Mouse (Mus musculus): Measurements from ENCODE around the gene Cox5a.

Gene Cox5a

DNA sequence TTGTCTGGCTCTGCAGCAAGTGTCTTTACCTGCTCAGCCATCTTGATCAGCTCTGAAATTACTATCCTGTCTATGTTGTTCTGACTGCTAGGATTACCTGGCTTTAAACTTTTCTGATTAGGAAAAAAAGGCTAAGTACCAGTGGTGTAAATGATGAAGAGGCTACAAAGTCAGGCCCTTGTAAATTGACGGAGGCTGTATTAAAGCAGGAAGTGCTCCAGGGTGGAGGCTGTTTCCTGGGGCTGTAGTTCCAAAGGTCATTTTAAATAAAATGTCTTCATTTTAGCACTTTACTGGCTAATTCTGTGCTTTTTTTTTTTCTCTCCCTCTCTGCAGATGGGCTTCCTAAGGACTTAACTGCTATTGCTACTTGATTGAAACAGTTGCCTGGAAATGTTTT lies 10.9 kb downstream of the Cox5a start:
- DNase-seq = no peak

DNA sequence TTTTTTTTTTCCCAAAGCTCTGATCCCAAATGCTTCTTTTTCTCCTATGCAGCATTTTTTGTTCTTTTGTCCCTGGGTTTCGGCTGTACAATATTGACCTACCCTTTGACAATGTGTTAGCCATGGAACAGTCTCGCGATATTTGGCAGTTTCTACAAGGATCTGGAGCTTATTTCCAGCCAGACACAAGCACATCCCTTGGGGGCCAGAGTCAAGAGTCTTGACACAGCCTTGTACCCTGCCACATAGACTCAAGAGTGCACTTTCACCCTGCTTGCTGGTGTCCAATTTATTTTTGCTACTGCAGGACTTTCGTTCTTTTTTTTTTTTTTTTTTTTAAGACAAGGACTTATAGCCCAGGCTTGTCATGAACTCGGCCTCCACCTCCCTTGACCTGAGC lies 15.3 kb downstream of the Cox5a start:
- DNase-seq = no peak

DNA sequence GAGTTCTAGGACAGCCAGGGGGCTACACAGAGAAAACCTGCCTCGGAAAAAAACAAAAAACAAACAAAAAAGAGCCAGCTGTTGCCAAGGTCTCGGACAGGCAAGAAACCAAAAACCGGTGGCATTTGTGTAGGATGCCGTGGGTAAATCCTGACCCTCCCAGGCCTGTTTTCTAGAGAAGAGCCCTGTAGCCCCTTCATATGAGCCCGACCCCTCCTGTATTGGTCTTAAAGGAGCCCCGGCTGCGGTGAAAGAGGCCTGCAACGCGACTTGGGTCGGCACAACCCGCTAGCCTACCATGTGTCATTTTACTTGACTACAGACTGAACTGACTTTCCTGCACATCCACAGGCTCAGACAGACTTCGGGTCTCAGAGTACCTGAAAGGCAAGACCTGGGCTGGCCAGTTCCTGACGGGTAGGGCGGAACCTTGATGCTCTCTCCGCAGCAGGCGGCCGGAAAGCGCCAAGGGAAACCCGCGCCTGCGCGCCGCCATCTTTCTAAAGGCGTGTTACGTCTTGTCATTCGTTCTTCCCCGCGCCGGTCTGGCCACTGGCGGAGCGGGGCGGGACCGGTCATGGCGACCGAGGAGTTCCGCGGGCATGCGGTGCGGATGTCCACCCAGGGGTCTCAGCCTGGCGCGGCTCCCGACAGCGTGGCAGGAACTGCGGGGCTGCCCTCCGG lies 16.1 kb downstream of the Cox5a start, which contains the start of gene Fam219b:
TSS of gene Fam219b (plus strand) at position 485 of the 684 bp plus-strand sequence.
- DNase-seq = peak; percentile 88

DNA sequence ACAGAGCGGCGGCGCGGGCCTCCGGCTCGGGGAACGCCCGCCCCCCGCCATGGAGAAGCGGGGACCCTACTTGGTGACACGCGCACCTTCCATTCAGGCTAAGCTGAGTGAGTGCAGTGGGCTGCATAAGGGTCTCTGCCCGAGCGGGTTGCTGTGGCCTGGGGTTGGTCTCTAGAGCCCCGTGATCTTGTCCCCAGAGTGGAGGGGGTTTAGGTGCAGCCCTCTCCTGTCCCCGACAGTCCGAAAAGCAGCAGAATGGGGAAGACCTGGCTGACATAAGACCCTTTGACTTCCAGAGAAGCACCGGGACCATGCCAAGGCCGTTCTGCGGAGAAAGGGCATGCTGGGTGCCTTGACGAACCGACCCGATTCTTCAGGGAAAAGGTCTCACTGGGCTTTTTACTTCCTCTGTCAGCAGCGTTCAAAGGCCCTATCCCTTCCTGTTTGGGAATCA lies 16.7 kb downstream of the Cox5a start:
- no peak for DNase-seq

DNA sequence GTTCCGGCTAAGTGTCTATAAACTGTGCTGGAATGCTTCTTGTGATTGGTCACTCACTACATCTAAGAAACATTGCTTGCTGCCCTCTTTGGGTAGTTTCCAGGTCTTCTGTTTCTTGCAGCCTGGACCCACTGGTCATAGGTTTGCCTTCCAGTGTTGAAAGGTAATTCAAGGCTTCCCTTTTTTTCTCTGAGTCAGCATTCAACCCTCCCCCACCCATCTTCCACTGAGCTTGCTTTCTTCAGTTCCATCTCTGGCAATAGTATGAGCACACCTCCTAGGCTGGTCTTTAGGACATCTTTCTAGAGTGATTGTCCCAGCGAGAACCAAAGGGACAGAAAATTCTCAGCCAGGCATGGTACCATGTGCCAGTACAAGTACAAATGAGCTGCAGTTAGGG lies 18.5 kb downstream of the Cox5a start:
- no peak for DNase-seq

DNA sequence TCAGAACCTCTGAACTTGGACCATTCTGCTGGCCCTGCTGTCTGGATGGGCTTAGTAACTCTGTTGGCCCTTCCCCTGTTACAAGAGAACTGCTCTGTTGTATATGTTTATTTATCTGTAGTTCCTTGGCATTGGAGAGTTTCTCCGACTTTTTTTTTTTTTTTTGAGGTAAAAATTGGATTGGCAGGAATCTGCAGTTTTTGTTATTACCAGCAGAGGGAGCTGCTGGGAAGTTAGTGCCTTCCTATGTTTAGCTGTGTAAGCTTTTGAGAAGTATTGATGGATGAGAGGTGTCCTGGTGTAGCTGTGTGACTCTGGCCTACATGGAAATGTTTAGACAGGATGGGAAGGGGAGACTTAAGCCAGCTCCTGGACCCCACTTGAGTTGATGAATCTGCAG lies 20.2 kb downstream of the Cox5a start:
- DNase-seq = peak; percentile 54

DNA sequence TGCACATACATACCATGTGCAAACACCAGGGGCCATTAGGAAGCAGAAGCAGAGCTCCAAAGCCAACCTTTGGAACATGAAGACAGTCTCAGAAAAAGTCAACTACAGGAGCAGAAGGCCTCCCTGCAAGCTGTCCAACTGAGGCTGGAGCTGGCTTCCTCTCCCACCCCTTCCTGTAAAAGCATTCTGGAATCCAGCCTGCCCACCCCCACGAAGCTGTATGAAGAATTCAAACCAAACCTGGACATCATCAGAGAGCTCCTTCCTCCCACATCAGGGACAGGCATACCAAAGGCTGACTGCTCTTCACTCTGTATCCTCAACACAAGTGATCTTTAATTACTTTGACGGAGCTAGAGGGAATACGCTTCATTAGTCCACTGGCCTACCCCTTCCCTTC lies 22.9 kb downstream of the Cox5a start:
- no peak for DNase-seq

DNA sequence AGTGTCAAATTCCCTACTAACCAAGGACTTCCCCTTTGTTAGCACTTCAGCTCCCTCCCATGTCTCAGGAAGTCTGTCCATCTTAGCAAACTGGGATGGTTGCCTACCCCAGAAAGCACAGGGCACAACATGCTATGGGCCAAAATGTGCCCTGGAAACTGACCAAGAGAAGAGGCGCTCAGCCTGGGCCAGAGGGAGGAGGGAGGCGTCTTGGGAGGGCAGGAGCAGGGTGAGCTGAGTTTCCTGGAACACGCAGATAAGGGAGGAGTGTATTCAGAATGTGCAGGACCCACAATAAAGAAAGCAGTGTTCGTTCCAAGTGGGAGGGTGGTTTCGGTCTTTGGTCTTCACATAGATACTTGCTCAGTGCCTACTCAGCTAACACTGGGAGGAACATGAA lies 26.2 kb downstream of the Cox5a start:
- DNase-seq = no peak

DNA sequence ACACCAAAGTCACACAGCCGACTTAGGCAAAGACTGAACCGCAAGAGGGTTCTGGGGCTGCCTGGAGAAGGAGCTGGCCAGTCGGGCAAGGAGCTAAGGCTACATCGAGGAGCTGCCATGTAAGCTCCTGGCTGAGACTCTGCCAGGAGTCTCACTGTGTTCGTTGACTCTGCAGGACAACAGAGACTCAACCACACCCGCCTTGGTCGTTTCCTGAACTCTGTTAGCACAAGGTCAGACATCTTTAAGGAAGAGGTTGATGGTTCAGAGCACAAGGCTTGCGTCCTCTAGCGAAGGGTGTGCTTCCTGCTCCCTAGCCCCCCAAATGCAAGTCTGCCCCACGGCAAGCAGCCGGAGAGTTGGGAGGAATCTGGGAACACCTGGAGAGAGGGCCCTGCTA lies 26.8 kb downstream of the Cox5a start:
- DNase-seq = no peak

DNA sequence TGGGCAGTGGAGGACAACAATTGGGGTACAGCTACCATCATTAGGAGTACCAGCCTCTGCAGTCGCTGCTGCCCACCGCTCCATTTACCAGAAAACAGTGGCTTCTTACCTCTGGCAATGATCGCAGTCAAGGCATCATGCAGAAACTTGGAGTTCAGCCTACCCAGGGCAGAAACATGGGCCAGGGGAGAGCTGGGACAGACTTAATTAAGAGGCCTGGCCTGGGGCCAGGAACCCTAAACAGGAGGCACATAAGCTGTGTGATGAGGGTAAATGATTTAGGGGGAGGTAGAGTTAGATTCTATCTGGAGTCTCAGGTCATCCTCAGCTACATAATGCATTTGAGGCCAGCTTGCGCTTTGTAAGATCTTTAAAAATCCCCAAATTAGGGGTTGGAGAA lies 28.1 kb downstream of the Cox5a start:
- DNase-seq = no peak

DNA sequence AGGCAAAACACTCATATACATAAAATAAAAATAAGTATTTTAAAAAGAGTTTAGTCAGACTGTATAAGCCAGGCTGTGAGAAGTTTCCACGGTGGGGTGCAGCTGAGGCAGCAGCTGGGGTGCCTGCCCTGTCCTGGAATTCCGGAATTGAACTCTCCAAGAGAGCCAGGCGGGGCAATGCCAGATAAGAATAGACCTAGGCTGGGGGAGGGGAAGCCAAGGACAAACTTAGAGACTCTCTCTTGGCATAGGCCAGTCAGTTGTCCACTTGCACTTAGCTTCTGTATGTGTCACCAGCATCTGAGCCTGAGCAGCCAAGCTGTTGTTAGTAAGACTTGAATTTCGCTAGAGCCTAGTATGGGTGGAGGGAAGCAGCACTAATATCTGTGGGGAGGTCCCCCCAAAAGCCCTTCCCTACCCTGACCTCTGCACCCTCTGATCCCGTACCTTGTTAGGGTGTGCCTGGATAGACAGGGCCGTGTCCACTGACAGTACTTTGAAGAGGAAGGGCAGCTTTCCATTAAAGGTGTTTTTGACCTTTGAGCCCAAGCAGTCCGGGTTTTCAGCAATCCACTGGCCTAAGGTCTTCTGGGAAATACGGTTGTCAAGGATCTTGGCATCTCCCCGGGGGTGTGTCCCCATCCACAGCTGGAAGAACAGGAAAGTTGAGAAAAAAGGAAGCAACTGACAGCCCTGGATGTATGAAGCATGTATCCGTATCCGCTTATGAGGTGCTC lies 29.2 kb downstream of the Cox5a start:
- no peak for DNase-seq

DNA sequence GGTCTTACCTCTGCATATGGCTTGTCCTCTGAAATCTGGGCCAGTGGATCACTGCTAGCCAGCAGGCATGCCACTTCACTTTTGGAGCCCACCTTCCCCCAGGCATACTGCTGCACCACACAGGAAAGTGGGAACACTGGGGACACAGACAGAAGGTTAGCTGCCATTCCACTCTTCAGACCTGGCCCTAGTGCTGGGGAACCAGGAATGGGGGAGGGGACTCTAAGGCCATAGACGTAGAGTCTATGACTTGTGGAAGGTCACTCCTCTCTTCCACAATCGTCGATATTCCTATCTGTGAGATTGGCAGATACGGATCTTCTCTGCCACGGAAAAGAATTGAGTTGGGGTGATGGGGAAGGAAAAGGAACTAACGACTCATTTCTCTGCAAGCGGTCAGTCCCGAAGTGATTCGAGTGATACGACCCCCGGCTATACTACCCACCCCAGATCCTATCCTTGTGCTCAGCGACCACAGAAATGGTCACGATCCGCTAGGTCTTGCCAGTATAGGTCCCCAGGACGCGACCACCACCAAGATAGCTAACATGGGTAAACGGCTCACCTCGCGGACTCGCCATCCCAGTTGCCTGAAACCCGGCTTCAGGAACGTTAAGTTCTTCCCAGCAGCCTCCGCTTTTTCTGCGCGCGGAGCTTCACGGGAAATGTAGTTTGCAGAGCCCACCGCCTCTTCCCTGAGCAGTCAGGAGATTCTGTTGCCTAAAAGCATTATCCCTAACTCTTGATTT lies 31.2 kb downstream of the Cox5a start, which contains the start of gene Mpi:
TSS of gene Mpi (minus strand) at position 625 of the 749 bp plus-strand sequence.
- peak; percentile 66 for DNase-seq

DNA sequence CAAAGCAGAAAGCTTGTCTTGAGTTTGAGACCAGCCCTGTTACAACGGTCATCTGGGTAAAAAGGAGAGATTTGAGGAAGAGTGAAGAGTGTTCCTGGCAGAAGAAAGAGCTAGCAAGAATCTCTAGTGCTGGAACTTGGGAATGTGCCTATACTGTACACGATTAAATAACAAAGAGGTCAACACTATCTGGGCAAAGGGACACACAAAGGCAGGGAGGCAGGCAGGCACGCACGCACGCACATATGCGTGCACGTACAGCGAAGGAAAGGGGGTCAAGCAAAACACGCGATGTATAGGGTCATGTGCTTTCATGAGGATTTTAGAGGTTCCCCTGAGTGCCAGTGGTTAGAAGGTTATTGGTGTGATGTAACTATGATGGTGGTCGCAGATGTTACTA lies 32.0 kb downstream of the Cox5a start:
- no peak for DNase-seq

DNA sequence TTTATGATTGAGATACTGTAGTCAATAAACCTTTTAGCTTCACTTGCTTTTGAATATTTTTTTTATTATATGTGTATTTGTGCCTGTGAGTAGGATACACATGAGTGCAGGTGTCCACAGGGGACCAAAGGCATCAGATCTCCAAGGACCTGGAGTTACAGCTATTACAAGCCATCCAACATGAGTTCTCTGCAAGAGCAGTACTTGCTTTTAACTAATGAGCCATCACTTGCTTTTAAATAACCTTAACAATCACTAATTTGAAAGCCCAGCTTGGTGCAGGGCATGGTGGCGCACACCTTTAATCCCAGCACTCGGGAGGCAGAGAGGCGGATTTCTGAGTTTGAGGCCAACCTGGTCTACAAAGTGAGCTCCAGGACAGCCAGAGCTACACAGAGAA lies 33.7 kb downstream of the Cox5a start:
- no peak for DNase-seq

DNA sequence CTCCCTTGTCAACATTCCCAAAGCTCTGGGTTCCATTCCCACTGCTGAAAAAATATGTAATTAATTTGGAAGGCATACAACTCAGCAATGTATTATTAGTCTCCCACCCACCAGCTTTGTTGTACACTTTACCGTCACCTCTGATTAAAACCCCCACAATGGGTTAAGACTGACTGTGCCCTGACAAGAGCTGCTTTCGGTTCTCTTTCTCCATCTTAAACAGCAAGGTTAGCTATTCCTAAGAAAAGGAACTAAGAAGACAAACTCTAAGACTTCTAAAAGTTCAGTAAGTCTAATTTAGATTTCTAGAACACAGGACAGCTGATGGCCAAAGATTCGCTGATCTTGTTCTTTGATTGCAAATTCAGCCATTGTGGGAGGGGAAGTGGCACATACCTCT lies 36.1 kb downstream of the Cox5a start:
- DNase-seq = no peak

DNA sequence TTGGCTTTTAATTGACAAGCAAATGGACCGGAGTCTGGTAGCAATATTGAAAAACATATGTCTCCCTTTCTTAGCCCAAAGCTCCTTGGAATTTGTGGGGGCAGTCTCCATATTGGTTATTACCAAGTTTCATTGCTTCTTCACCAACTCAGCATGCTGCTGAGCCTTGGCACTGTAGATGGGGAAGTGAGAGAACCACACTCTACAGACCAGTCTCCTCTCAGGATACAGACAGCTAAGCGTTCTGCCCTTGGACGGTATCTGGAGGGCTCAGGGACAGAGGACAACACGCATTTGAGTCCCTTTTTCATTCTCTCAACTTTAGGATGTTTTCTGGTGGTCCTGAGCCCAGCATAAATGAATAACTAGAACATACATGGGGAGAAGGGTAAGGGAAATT lies 37.6 kb downstream of the Cox5a start:
- DNase-seq = no peak

DNA sequence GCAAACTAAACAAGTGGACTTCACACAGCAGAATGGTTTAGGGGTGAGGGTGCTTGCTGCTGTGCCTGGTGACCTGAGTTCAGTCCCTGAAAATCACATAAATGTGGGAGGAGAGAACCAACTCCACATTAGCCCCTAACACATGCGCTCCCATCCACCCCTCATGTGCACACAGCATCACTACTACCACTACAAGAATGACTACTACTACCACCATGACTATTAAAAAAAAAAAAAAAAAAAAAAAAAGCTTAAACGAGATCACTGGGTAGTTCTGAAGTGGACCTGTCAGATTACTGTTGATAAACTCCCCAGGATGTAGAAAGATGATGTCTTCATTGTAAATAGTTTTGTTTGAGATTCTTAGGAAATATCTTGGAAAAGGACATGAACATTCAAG lies 38.5 kb downstream of the Cox5a start:
- DNase-seq = no peak

DNA sequence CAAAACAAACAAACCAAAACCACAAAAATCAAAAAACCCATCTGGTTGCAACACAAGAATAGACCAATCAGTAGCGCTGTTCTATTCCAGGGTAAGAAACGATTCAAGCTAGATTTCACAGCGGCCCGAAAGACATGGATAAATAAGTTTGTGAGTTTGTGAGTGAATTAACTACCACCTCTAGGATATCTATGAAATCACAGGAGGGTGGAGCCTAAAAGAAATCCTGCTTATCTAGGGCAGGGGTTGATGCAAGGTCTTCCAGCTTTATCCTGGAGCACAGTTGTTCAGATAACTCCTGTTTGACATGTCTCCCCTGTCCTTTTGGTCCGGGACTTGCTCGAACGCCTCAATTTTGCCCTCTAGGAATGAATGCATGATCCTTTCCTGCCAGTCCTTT lies 39.2 kb downstream of the Cox5a start:
- DNase-seq = no peak

DNA sequence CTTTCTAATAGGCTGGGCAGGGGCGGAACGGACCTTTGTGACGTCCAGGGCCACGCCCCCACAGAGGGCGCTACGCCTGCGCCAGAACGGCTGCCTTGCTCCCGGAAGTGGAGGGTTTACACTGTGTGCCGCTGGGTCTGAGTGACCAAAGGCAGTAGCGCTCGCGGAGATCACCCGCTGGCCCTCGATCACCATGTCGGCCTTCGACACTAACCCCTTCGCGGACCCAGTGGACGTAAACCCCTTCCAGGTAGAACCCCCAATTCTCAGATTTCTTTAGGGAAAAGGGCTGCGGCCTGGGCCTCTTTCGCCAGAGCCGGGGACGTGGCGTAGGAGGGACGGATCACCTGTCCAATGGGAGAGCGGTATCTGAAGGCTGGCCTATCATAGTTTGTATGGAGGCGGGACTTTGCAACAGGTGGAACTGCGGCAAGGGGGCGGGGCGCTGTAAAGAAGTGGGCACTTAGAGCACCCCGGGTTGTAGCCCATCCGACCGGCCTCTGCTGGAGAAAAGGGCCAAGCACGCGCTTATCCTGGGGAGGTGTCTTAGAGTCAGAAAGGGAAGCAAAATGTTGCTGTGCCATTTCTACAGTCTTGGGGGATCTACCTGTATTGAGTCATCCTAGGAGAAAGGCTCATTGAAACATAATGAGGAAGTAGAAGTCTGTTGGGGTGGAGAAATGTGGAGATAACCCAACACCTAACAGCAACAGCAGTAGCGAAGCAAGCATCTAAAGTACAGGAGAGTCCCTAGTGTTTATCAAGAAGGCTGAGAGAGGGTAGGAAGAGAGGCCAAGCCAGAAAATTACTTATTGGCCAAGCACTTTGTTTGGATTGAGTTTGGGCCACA lies 40.0 kb downstream of the Cox5a start, which contains the start of gene Scamp2:
TSS of gene Scamp2 (plus strand) at position 83 of the 850 bp plus-strand sequence.
- DNase-seq = peak; percentile 96

DNA sequence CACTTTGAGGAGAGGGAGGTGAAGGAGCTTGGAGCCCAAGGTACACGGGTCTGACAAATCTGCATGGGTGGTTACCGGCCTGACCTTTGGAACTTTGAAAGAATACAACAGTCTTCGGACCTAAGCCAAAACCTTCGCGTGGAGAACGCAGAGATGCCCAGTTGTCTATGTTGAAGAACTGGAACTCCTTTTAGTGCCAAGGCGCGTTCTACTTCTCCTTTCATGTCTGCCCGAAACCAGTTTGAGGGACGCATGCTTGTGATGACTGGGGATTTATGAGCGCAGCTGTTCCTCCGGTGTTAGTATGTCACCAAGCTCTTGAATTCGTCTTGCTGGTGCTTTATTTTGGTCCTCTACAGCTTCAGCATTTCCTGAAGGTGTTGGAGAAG lies 40.6 kb downstream of the Cox5a start:
- DNase-seq = no peak

DNA sequence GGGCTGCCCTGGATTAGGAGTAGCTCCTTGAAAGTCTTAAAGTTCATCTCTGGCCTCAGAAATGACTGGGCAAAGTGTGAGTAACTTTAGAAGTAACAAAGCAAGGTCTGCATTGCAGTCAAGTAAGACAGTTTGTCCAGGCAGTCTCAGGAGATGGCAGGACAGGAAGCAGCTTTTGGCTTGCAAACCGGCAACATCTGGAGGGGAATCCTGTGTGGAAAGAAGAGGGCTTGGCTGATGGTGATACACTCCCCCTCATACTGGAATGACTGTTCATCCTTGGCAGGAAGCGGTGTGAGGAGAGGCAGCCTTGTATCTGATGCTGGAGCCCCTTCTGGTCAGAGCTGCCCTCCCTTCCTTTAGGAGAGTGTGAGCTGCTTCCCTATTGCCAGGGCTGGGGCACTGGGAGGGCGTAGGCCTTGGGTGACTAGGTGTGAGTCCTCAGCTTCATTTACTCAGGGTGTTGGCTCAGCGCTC lies 41.9 kb downstream of the Cox5a start:
- no peak for DNase-seq

DNA sequence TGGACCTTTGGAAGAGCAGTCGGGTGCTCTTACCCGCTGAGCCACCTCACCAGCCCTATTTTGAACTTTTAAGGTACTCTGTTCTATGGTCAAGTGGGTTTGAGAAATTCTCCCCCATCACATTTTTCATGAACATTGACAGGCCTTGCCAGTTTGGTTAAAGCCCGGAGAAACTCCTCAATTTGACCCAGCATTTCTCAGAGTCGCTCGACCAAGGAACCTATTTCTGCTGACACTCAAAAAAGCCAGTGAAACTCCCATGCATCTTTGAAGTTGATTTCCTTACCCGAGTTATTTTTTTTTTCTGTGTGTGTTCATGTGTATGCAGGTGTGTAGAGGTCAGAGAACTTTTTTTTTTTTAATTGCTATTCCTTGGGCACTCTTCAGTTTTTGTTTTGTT lies 43.5 kb downstream of the Cox5a start:
- DNase-seq = no peak
